Mouse (Mus musculus) brain, embryonic 14.5 days (tissue): Measurements from ENCODE around the gene Zbtb16.

ENCODE experiments used
- CTCF ChIP-seq: fragments of 200-500 bp; IDR thresholded peaks from 2 replicates; pipeline ENCODE4 v1.5.1; 2012; ENCODE audit warnings: inconsistent platforms, mild to moderate bottlenecking, moderate library complexity, borderline replicate concordance; ENCODE audit not compliant: insufficient read depth, insufficient read length; ENCODE audit errors: extremely low read depth
- POLR2A ChIP-seq: fragments of 200-500 bp; IDR thresholded peaks from 2 replicates; pipeline ENCODE4 v1.6.1; 2012; ENCODE audit warnings: mild to moderate bottlenecking, inconsistent platforms, borderline replicate concordance; ENCODE audit not compliant: poor library complexity, insufficient read depth, insufficient read length, severe bottlenecking; ENCODE audit errors: extremely low read depth

DNA sequence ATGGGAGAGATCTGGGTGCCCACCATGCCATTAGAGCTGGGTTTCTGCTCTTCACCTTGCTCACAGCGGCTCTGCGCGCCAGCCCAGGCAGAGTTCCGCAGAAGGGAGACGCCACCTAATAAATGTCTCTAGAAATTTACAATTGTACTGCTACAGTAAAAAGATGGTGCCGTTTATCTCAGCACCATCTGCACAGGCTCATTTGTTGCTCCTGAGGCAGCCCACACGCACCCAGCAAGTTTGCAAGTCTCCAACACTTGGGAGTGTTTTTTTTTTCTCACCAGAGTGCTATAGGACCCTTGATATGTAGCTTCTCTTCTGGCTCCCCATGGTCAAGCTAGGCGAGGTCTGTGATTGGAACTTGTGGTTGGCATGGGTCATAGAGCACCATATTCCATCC, 36.9 kb upstream of the Zbtb16 start:
- no peak for TF ChIP-seq POLR2A
- no peak for TF ChIP-seq CTCF
